Mouse (Mus musculus) megakaryocyte progenitor cell, adult 5-6 weeks (primary cell): ENCODE measurements around the gene Slx1b. TPM values are rescaled to one million over a fixed set of nuclear protein-coding genes. Genes with fewer than 3 reads are reported as not detected.
A peak's percentile ranks its signal among the peaks of the same experiment; 100 is the strongest.

Experiments used
- ATAC-seq: replicated peaks from 2 replicates; pipeline ENCODE4 v1.8.0; 2016; ENCODE audit warnings: mild to moderate bottlenecking, moderate TSS enrichment, inconsistent platforms; ENCODE audit not compliant: poor library complexity
- total RNA-seq, 2 experiments: library from RNA; stranded (forward) in 1 of 2; stranded (reverse) in 1 of 2; fragments of 157-497, 149-512 nt in 1 of 2; fragments of 200-1000 nt in 1 of 2; gene quantifications; 2 replicates each; pipeline versions ENCODE4 v1.2.3 to v1.2.4; 2015 to 2017

Gene Slx1b
- total RNA-seq, 2 experiments from 2014 or later: 4.7 to 4.8 TPM

- no peak for ATAC-seq
These were observed 7.5 kb upstream of the Slx1b start for GRCm38 (mm10) chr7:126702861-126703756.

GRCm38 (mm10) chr7:126702358-126702757, 6.8 kb upstream of the Slx1b start:
- peak; percentile 37 for ATAC-seq

GRCm38 (mm10) chr7:126701559-126702357, 6.2 kb upstream of the Slx1b start:
- ATAC-seq: no peak

GRCm38 (mm10) chr7:126701070-126701469, 5.5 kb upstream of the Slx1b start:
- peak; percentile 73 for ATAC-seq

GRCm38 (mm10) chr7:126700063-126701015, 4.8 kb upstream of the Slx1b start:
- no peak for ATAC-seq

GRCm38 (mm10) chr7:126697838-126698237, 2.3 kb upstream of the Slx1b start:
- no peak for ATAC-seq

- ATAC-seq: no peak
These were observed 1.3 kb upstream of the Slx1b start for GRCm38 (mm10) chr7:126696886-126697285.

- no peak for ATAC-seq
These were observed 719 bp upstream of the Slx1b start for GRCm38 (mm10) chr7:126696303-126696702.

- peak; percentile 64 for ATAC-seq
These were observed 373 bp downstream of the Slx1b start, which contains the start of gene Bola2 for GRCm38 (mm10) chr7:126695210-126695611. Bola2 (plus strand) TSS chr7:126695401.

GRCm38 (mm10) chr7:126694441-126695051, 1.0 kb downstream of the Slx1b start:
- no peak for ATAC-seq

GRCm38 (mm10) chr7:126693781-126694180, 1.8 kb downstream of the Slx1b start:
- no peak for ATAC-seq

- ATAC-seq: peak; percentile 60
These were observed 2.3 kb downstream of the Slx1b start for GRCm38 (mm10) chr7:126693256-126693655.

GRCm38 (mm10) chr7:126692426-126692825, 3.2 kb downstream of the Slx1b start:
- ATAC-seq: no peak

GRCm38 (mm10) chr7:126691676-126692075, 3.9 kb downstream of the Slx1b start:
- ATAC-seq: no peak

- ATAC-seq: no peak
These were observed 4.8 kb downstream of the Slx1b start for GRCm38 (mm10) chr7:126690737-126691136.

- ATAC-seq: no peak
These were observed 6.6 kb downstream of the Slx1b start for GRCm38 (mm10) chr7:126689021-126689420.

GRCm38 (mm10) chr7:126688156-126688555, 7.4 kb downstream of the Slx1b start:
- peak; percentile 29; the same call in 1 of the 2 replicates for ATAC-seq

GRCm38 (mm10) chr7:126681221-126681620, 14.4 kb downstream of the Slx1b start:
- no peak for ATAC-seq

GRCm38 (mm10) chr7:126679683-126680082, 15.9 kb downstream of the Slx1b start:
- no peak for ATAC-seq
